Mouse (Mus musculus) thymus, adult 2 months (tissue): ENCODE results near the gene Rab2b.
"Not testable (repeated sequence)": the region's sequence is repeated elsewhere in the genome, so short reads cannot be mapped to it uniquely, and the experiment has no call there.

ENCODE experiments used
- CTCF ChIP-seq: fragments of 200-500 bp; IDR thresholded peaks from 2 replicates; pipeline ENCODE4 v1.5.1; 2012; ENCODE audit warnings: mild to moderate bottlenecking, control low read depth, low read length, moderate library complexity, borderline replicate concordance; ENCODE audit not compliant: control insufficient read depth, poor library complexity, insufficient read depth; ENCODE audit errors: extremely low read depth
- POLR2A ChIP-seq: fragments of 200-500 bp; IDR thresholded peaks from 2 replicates; pipeline ENCODE4 v1.6.1; 2012; ENCODE audit warnings: mild to moderate bottlenecking, low read length, control low read depth, moderate library complexity; ENCODE audit not compliant: control insufficient read depth, poor library complexity, insufficient read depth; ENCODE audit errors: extremely low read depth

DNA sequence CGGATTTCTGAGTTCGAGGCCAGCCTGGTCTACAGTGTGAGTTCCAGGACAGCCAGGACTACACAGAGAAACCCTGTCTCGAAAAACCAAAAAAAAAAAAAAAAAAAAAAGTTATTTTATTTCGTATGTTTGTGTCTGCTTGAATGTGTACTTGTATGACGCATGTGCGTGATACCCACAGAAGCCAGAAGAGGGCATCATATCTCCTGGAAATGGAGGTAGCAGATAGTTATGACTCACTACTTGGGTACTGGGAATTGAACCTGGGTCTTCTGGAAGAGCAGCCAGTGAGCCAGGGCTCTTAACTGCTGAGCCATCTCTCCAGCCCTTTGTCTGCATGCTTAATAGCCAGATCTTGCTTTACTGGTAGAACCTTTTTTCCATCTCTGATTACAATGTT, 31.0 kb upstream of the Rab2b start:
- not testable (repeated sequence) for TF ChIP-seq CTCF, POLR2A
